Mouse (Mus musculus): Measurements from ENCODE around the gene Tpsg1. TPM values are rescaled to one million over a fixed set of nuclear protein-coding genes. Genes with fewer than 3 reads are reported as not detected.

Gene Tpsg1
- 0.09 TPM in 1 of 2 replicates, not detected in the other for polyA plus RNA-seq (2012; rRNA removed)

DNA sequence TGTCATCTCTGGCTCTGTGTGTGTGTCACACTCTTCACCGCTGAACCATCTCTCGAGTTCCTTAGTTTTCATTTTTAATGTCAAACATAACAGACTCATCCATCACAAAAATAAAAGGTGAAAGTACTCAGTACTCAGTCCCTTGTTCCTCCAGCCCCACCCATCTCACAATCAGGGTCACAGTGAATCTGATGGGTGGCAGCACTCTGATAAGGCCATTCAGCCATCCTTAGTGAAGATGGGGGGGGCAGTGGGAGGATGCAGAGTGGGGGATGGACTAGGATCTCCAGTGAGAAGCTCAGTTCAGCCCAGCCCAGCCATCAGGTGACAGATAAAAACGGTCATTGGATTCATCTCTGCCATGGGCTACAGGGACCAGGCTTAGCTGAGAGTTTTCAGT, at the start of gene Tpsg1:
Gene Tpsg1 (plus strand): TSS at position 301 of the 400 bp plus-strand sequence.
- H3K27ac ChIP-seq (ENCODE audit: insufficient read depth, low read length), result no peak within 1 kb of the TSS
- DNase-seq (ENCODE audit: low read depth in 1 of 2, low spot score in 2 of 2), result no peak
- H3K4me1 ChIP-seq (ENCODE audit: control insufficient read depth, insufficient read depth, insufficient read length), result no peaks in the 10 kb centered on the region
- no peak for TF ChIP-seq CTCF (IDR thresholded peaks at IDR 0.05; ENCODE audit: extremely low read depth, insufficient read depth, insufficient read length, insufficient replicate concordance)
- TF ChIP-seq POLR2A (IDR thresholded peaks at IDR 0.05; ENCODE audit: low read depth, low read length), result no peak
- no peak within 1 kb of the TSS for H3K4me3 ChIP-seq (ENCODE audit: extremely low read depth, insufficient read depth, insufficient read length)
- H3K36me3 ChIP-seq (ENCODE audit: control insufficient read depth, insufficient read depth, low read length), result no peaks in the 10 kb centered on the region
- no peaks in the 10 kb centered on the region for H3K27me3 ChIP-seq (ENCODE audit: control insufficient read depth, insufficient read depth, low read length)
- WGBS, result 80% methylated on average over 3 of the region's 3 CpGs

GRCm38 (mm10) chr17:25320819-25321218, 48.3 kb upstream of the Tpsg1 start:
- WGBS, result 82% methylated on average over 8 of the region's 8 CpGs
- H3K36me3 ChIP-seq (ENCODE audit: control insufficient read depth, insufficient read depth, low read length), result no peaks in the 10 kb centered on the region
- H3K4me3 ChIP-seq (ENCODE audit: extremely low read depth, insufficient read depth, insufficient read length), result no peak overlapping the region
- no peak for DNase-seq (ENCODE audit: low read depth in 1 of 2, low spot score in 2 of 2)
- no peak overlapping the region for H3K27ac ChIP-seq (ENCODE audit: insufficient read depth, low read length)
- no peaks in the 10 kb centered on the region for H3K4me1 ChIP-seq (ENCODE audit: control insufficient read depth, insufficient read depth, insufficient read length)
- TF ChIP-seq POLR2A (IDR thresholded peaks at IDR 0.05; ENCODE audit: low read depth, low read length) (no peak), CTCF (IDR thresholded peaks at IDR 0.05; ENCODE audit: extremely low read depth, insufficient read depth, insufficient read length, insufficient replicate concordance) (no peak)
- H3K27me3 ChIP-seq (ENCODE audit: control insufficient read depth, insufficient read depth, low read length), result no peaks in the 10 kb centered on the region

DNA sequence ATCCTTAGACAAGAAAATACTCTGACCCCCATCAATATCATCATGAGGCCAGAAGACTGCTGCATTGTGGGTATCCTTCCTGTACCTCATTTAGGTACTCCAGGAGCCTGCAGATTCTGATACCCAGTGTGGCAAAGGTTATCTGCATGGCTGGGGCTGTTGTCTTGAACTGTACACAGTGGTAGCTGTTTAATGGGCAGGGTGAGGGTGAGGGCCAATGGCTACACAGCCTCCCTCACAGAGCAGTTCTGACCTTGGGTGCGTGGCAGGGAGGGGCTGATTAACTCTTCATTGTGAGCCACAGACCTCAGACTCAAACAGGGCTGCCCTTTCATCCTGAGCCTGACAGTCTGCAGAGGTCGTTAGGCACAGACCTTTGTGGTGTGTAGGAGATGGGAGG, 46.1 kb upstream of the Tpsg1 start:
- TF ChIP-seq CTCF (IDR thresholded peaks at IDR 0.05; ENCODE audit: extremely low read depth, insufficient read depth, insufficient read length, insufficient replicate concordance), result no peak
- TF ChIP-seq POLR2A (IDR thresholded peaks at IDR 0.05; ENCODE audit: low read depth, low read length), result no peak
- no peak overlapping the region for H3K4me3 ChIP-seq (ENCODE audit: extremely low read depth, insufficient read depth, insufficient read length)
- H3K27me3 ChIP-seq (ENCODE audit: control insufficient read depth, insufficient read depth, low read length), result no peaks in the 10 kb centered on the region
- WGBS, result 30% methylated on average over 2 of the region's 2 CpGs
- H3K27ac ChIP-seq (ENCODE audit: insufficient read depth, low read length), result no peak overlapping the region
- no peaks in the 10 kb centered on the region for H3K4me1 ChIP-seq (ENCODE audit: control insufficient read depth, insufficient read depth, insufficient read length)
- no peaks in the 10 kb centered on the region for H3K36me3 ChIP-seq (ENCODE audit: control insufficient read depth, insufficient read depth, low read length)
- no peak for DNase-seq (ENCODE audit: low read depth in 1 of 2, low spot score in 2 of 2)

DNA sequence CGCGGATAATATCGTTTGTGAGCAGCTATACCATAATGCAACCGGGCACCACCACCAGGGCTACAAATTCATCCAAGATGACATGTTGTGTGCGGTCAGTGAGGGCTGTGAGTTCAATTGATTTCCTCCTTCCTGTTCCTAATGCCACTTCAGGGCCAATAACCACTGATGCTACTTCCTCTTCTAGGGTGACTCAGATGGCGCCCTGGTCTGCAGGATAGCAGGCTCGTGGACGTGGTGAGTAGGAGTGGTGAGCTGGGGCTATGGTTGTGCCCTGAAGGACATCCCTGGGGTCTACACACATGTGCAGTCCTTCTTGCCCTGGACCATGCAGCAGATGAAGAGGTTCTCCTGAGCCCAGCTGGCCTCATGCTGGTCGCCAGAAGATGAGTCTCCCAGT, 36.8 kb upstream of the Tpsg1 start:
- Histone ChIP-seq H3K4me1 (ENCODE audit: control insufficient read depth, insufficient read depth, insufficient read length) (no peaks in the 10 kb centered on the region), H3K36me3 (ENCODE audit: control insufficient read depth, insufficient read depth, low read length) (no peaks in the 10 kb centered on the region), H3K27ac (ENCODE audit: insufficient read depth, low read length) (no peak overlapping the region), H3K4me3 (ENCODE audit: extremely low read depth, insufficient read depth, insufficient read length) (no peak overlapping the region), H3K27me3 (ENCODE audit: control insufficient read depth, insufficient read depth, low read length) (no peaks in the 10 kb centered on the region)
- 15% methylated on average over 9 of the region's 9 CpGs for WGBS
- TF ChIP-seq CTCF (IDR thresholded peaks at IDR 0.05; ENCODE audit: extremely low read depth, insufficient read depth, insufficient read length, insufficient replicate concordance) (no peak), POLR2A (IDR thresholded peaks at IDR 0.05; ENCODE audit: low read depth, low read length) (no peak)
- no peak for DNase-seq (ENCODE audit: low read depth in 1 of 2, low spot score in 2 of 2)

- TF ChIP-seq POLR2A (IDR thresholded peaks at IDR 0.05; ENCODE audit: low read depth, low read length) (no peak), CTCF (IDR thresholded peaks at IDR 0.05; ENCODE audit: extremely low read depth, insufficient read depth, insufficient read length, insufficient replicate concordance) (peak; percentile 81; the same call in 1 of the 2 replicates)
- H3K4me1 ChIP-seq (ENCODE audit: control insufficient read depth, insufficient read depth, insufficient read length), result no peaks in the 10 kb centered on the region
- WGBS, result 3% methylated on average over 8 of the region's 8 CpGs
- H3K36me3 ChIP-seq (ENCODE audit: control insufficient read depth, insufficient read depth, low read length), result no peaks in the 10 kb centered on the region
- H3K27ac ChIP-seq (ENCODE audit: insufficient read depth, low read length), result no peak overlapping the region
- DNase-seq (ENCODE audit: low read depth in 1 of 2, low spot score in 2 of 2), result peak in 1 of 2 experiments; percentile 8
- H3K27me3 ChIP-seq (ENCODE audit: control insufficient read depth, insufficient read depth, low read length), result no peaks in the 10 kb centered on the region
- H3K4me3 ChIP-seq (ENCODE audit: extremely low read depth, insufficient read depth, insufficient read length), result no peak overlapping the region
These were observed 35.1 kb upstream of the Tpsg1 start for GRCm38 (mm10) chr17:25333943-25334342.

GRCm38 (mm10) chr17:25338218-25338617, 30.9 kb upstream of the Tpsg1 start:
- H3K4me1 ChIP-seq (ENCODE audit: control insufficient read depth, insufficient read depth, insufficient read length), result no peaks in the 10 kb centered on the region
- no peaks in the 10 kb centered on the region for H3K27me3 ChIP-seq (ENCODE audit: control insufficient read depth, insufficient read depth, low read length)
- H3K4me3 ChIP-seq (ENCODE audit: extremely low read depth, insufficient read depth, insufficient read length), result no peak overlapping the region
- no peaks in the 10 kb centered on the region for H3K36me3 ChIP-seq (ENCODE audit: control insufficient read depth, insufficient read depth, low read length)
- DNase-seq (ENCODE audit: low read depth in 1 of 2, low spot score in 2 of 2), result no peak
- WGBS, result 84% methylated on average over 4 of the region's 4 CpGs
- no peak overlapping the region for H3K27ac ChIP-seq (ENCODE audit: insufficient read depth, low read length)
- no peak for TF ChIP-seq CTCF (IDR thresholded peaks at IDR 0.05; ENCODE audit: extremely low read depth, insufficient read depth, insufficient read length, insufficient replicate concordance)
- TF ChIP-seq POLR2A (IDR thresholded peaks at IDR 0.05; ENCODE audit: low read depth, low read length), result no peak

DNA sequence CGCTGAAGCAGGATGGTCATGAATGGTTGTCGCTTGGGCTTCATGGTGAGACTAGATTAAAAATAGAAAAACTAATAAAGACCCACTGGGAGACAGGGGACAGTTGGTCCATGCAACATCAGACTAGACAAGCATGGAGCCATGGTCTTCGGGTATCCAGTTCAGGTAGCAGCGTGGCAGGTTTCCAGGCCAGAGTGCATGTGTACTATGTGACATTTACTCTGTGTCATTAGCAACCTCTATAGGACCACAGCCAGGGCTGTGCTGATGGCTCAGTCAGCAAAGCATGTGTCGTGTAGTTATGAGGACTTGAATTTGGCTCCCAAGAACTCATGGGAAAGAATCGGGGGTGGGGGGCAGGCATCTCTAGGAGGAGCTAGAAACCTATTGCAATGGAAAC, 29.1 kb upstream of the Tpsg1 start:
- 84% methylated on average over 6 of the region's 6 CpGs for WGBS
- Histone ChIP-seq H3K36me3 (ENCODE audit: control insufficient read depth, insufficient read depth, low read length) (no peaks in the 10 kb centered on the region), H3K4me3 (ENCODE audit: extremely low read depth, insufficient read depth, insufficient read length) (no peak overlapping the region), H3K27me3 (ENCODE audit: control insufficient read depth, insufficient read depth, low read length) (no peaks in the 10 kb centered on the region), H3K27ac (ENCODE audit: insufficient read depth, low read length) (no peak overlapping the region), H3K4me1 (ENCODE audit: control insufficient read depth, insufficient read depth, insufficient read length) (no peaks in the 10 kb centered on the region)
- DNase-seq (ENCODE audit: low read depth in 1 of 2, low spot score in 2 of 2), result no peak
- no peak for TF ChIP-seq POLR2A (IDR thresholded peaks at IDR 0.05; ENCODE audit: low read depth, low read length)
